Mouse (Mus musculus): ENCODE data around the gene March11. TPM values are rescaled to one million over a fixed set of nuclear protein-coding genes. Genes with fewer than 3 reads are reported as not detected.

Gene March11
- total and polyA plus RNA-seq, 3 experiments: not detected

GRCm38 (mm10) chr15:26374946-26375345, 66.1 kb downstream of the March11 start:
- Histone ChIP-seq H3K79me2 (ENCODE audit: control insufficient read depth, insufficient read depth, low read length, poor library complexity) (no peaks in the 10 kb centered on the region), H3K27ac (ENCODE audit: control insufficient read depth, low read depth, low read length) (no peak overlapping the region), H3K9me3 (replicated peaks; ENCODE audit: insufficient read depth, low read length) (no peaks in the 10 kb centered on the region; the same call in 1 of the 2 replicates), H3K4me1 (ENCODE audit: control insufficient read depth in 1 of 2, insufficient read depth in 2 of 2, low read length in 2 of 2) (no peaks in the 10 kb centered on the region), H3K9ac (ENCODE audit: control insufficient read depth, low read depth, low read length, poor library complexity, severe bottlenecking) (no peak overlapping the region), H3K36me3 (ENCODE audit: control insufficient read depth in 1 of 2, insufficient read depth in 2 of 2, low read length in 2 of 2) (no peaks in the 10 kb centered on the region), H3K4me3 (ENCODE audit: control insufficient read depth in 1 of 2, insufficient read depth in 1 of 2, low read depth in 2 of 2, low read length in 2 of 2) (no peak overlapping the region), H3K27me3 (ENCODE audit: control insufficient read depth in 1 of 2, insufficient read depth in 2 of 2, low read length in 2 of 2) (no peaks in the 10 kb centered on the region)
- DNase-seq (ENCODE audit: low read depth, low spot score): no peak
- no peak for TF ChIP-seq HCFC1 (IDR thresholded peaks at IDR 0.05; ENCODE audit: low read depth, low read length)
- no peak for TF ChIP-seq GABPA (IDR thresholded peaks at IDR 0.05; ENCODE audit: low read depth, low read length)
- no peak for TF ChIP-seq TBP (IDR thresholded peaks at IDR 0.05; ENCODE audit: low read depth, low read length)
- TF ChIP-seq CHD2 (IDR thresholded peaks at IDR 0.05; ENCODE audit: low read length): no peak
- no peak for TF ChIP-seq UBTF (IDR thresholded peaks at IDR 0.05; ENCODE audit: borderline replicate concordance, insufficient read depth, low read depth, low read length)
- no peak for TF ChIP-seq USF2 (IDR thresholded peaks at IDR 0.05; ENCODE audit: borderline replicate concordance in 1 of 2, insufficient read depth in 1 of 2, low read depth in 1 of 2, low read length in 2 of 2)
- TF ChIP-seq EP300 (IDR thresholded peaks at IDR 0.05; ENCODE audit: low read depth in 1 of 2, low read length in 2 of 2): no peak
- TF ChIP-seq ELF1 (IDR thresholded peaks at IDR 0.05; ENCODE audit: low read depth, low read length): no peak
- TF ChIP-seq MAFK (IDR thresholded peaks at IDR 0.05; ENCODE audit: borderline replicate concordance, low read depth, low read length): no peak
- TF ChIP-seq ZC3H11A (IDR thresholded peaks at IDR 0.05; ENCODE audit: low read depth, low read length): no peak
- TF ChIP-seq ZMIZ1 (IDR thresholded peaks at IDR 0.05; ENCODE audit: low read depth, low read length): no peak
- TF ChIP-seq RAD21 (IDR thresholded peaks at IDR 0.05; ENCODE audit: low read depth, low read length): no peak
- TF ChIP-seq CTCF (IDR thresholded peaks at IDR 0.05 in 2 of 3, conservative IDR thresholded peaks at IDR 0.05 in 1 of 3; ENCODE audit: control insufficient read depth in 1 of 3, insufficient read depth in 1 of 3, low read depth in 2 of 3, low read length in 3 of 3, poor library complexity in 1 of 3, severe bottlenecking in 1 of 3): no peak
- no peak for TF ChIP-seq E2F4 (IDR thresholded peaks at IDR 0.05; ENCODE audit: borderline replicate concordance, low read depth, low read length)
- no peak for TF ChIP-seq NRF1 (IDR thresholded peaks at IDR 0.05; ENCODE audit: insufficient read depth, low read depth, low read length, poor library complexity, severe bottlenecking)
- no peak for TF ChIP-seq MAZ (IDR thresholded peaks at IDR 0.05; ENCODE audit: low read depth, low read length)
- TF ChIP-seq JUND (IDR thresholded peaks at IDR 0.05; ENCODE audit: low read depth, low read length): no peak
- TF ChIP-seq TCF12 (IDR thresholded peaks at IDR 0.05; ENCODE audit: low read depth, low read length): no peak
- TF ChIP-seq SIN3A (IDR thresholded peaks at IDR 0.05; ENCODE audit: low read length): no peak

GRCm38 (mm10) chr15:26377355-26377754, 68.5 kb downstream of the March11 start:
- TF ChIP-seq EP300 (IDR thresholded peaks at IDR 0.05; ENCODE audit: low read depth in 1 of 2, low read length in 2 of 2) (no peak), NELFE (IDR thresholded peaks at IDR 0.05; ENCODE audit: low read depth, low read length) (no peak), ELF1 (IDR thresholded peaks at IDR 0.05; ENCODE audit: low read depth, low read length) (no peak), POLR2A (IDR thresholded peaks at IDR 0.05; ENCODE audit: control insufficient read depth in 1 of 2, insufficient read depth in 1 of 2, low read depth in 1 of 2, low read length in 2 of 2, poor library complexity in 1 of 2) (no peak), POLR2AphosphoS2 (IDR thresholded peaks at IDR 0.05; ENCODE audit: low read length) (no peak), ZMIZ1 (IDR thresholded peaks at IDR 0.05; ENCODE audit: low read depth, low read length) (no peak), POLR2AphosphoS5 (IDR thresholded peaks at IDR 0.05; ENCODE audit: borderline replicate concordance, low read depth, low read length) (no peak), RAD21 (IDR thresholded peaks at IDR 0.05; ENCODE audit: low read depth, low read length) (no peak), MAFK (IDR thresholded peaks at IDR 0.05; ENCODE audit: borderline replicate concordance, low read depth, low read length) (no peak), GATA1 (IDR thresholded peaks at IDR 0.05; ENCODE audit: low read depth, low read length) (no peak), CHD2 (IDR thresholded peaks at IDR 0.05; ENCODE audit: low read length) (no peak), UBTF (IDR thresholded peaks at IDR 0.05; ENCODE audit: borderline replicate concordance, insufficient read depth, low read depth, low read length) (no peak), ZC3H11A (IDR thresholded peaks at IDR 0.05; ENCODE audit: low read depth, low read length) (no peak), GABPA (IDR thresholded peaks at IDR 0.05; ENCODE audit: low read depth, low read length) (no peak), SIN3A (IDR thresholded peaks at IDR 0.05; ENCODE audit: low read length) (no peak), MYC (IDR thresholded peaks at IDR 0.05; ENCODE audit: low read depth, low read length) (no peak)
- H3K27me3 ChIP-seq (ENCODE audit: control insufficient read depth in 1 of 2, insufficient read depth in 2 of 2, low read length in 2 of 2): no peaks in the 10 kb centered on the region
- no peaks in the 10 kb centered on the region for H3K36me3 ChIP-seq (ENCODE audit: control insufficient read depth in 1 of 2, insufficient read depth in 2 of 2, low read length in 2 of 2)
- DNase-seq (ENCODE audit: low read depth, low spot score): no peak
- H3K27ac ChIP-seq (ENCODE audit: control insufficient read depth, low read depth, low read length): no peak overlapping the region
- no peak overlapping the region for H3K4me3 ChIP-seq (ENCODE audit: control insufficient read depth in 1 of 2, insufficient read depth in 1 of 2, low read depth in 2 of 2, low read length in 2 of 2)
- H3K9ac ChIP-seq (ENCODE audit: control insufficient read depth, low read depth, low read length, poor library complexity, severe bottlenecking): no peak overlapping the region
- H3K9me3 ChIP-seq (replicated peaks; ENCODE audit: insufficient read depth, low read length): no peaks in the 10 kb centered on the region; the same call in 1 of the 2 replicates
- no peaks in the 10 kb centered on the region for H3K4me1 ChIP-seq (ENCODE audit: control insufficient read depth in 1 of 2, insufficient read depth in 2 of 2, low read length in 2 of 2)
- H3K79me2 ChIP-seq (ENCODE audit: control insufficient read depth, insufficient read depth, low read length, poor library complexity): no peaks in the 10 kb centered on the region
